Mouse (Mus musculus) adrenal gland, postnatal 0 days (tissue): Measurements from ENCODE around the gene Gm4340. TPM values are rescaled to one million over a fixed set of nuclear protein-coding genes. Genes with fewer than 3 reads are reported as not detected.

Experiments
- polyA plus RNA-seq: library from polyadenylated mRNA; unstranded; fragments of >200 nt; fragmentation: Nextera tagmentation; extraction: Ambion mirVana; gene quantifications from 2 replicates; pipeline ENCODE4 v1.2.1, GENCODE M21; 2015

Gene Gm4340
- polyA plus RNA-seq: not detected in 2 replicates

DNA sequence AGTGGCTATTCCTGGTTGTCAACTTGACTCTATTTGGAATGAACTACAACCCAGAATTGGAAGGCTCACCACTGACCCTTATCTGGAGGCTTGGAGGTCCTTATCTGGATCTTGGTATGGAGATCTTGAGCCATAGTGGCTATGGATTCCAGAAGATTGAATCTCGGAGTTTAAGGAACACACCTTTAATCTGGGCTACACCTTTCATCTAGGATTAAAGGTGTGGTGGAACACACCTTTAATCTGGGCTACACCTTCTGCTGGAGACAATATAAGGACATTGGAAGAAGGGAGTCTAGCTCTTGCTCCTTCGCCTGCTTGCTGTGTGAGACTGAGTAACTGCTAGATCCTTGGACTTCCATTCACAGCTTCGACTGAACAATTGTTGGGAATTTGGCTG is at the start of gene Gm4340:
Gene Gm4340, plus strand, starts transcription at position 301 of the 400 bp plus-strand sequence.

DNA sequence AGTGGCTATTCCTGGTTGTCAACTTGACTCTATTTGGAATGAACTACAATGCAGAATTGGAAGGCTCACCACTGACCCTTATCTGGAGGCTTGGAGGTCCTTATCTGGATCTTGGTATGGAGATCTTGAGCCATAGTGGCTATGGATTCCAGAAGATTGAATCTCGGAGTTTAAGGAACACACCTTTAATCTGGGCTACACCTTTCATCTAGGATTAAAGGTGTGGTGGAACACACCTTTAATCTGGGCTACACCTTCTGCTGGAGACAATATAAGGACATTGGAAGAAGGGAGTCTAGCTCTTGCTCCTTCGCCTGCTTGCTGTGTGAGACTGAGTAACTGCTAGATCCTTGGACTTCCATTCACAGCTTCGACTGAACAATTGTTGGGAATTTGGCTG is 42.6 kb upstream of the Gm4340 start, which contains the start of gene Gm6763:
Gene Gm6763, plus strand, starts transcription at position 301 of the 400 bp plus-strand sequence.

DNA sequence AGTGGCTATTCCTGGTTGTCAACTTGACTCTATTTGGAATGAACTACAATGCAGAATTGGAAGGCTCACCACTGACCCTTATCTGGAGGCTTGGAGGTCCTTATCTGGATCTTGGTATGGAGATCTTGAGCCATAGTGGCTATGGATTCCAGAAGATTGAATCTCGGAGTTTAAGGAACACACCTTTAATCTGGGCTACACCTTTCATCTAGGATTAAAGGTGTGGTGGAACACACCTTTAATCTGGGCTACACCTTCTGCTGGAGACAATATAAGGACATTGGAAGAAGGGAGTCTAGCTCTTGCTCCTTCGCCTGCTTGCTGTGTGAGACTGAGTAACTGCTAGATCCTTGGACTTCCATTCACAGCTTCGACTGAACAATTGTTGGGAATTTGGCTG is 34.1 kb upstream of the Gm4340 start, which contains the start of gene Gm8764:
Gene Gm8764, plus strand, starts transcription at position 301 of the 400 bp plus-strand sequence.

DNA sequence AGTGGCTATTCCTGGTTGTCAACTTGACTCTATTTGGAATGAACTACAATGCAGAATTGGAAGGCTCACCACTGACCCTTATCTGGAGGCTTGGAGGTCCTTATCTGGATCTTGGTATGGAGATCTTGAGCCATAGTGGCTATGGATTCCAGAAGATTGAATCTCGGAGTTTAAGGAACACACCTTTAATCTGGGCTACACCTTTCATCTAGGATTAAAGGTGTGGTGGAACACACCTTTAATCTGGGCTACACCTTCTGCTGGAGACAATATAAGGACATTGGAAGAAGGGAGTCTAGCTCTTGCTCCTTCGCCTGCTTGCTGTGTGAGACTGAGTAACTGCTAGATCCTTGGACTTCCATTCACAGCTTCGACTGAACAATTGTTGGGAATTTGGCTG is 25.6 kb upstream of the Gm4340 start, which contains the start of gene Gm21304:
Gene Gm21304, plus strand, starts transcription at position 301 of the 400 bp plus-strand sequence.

DNA sequence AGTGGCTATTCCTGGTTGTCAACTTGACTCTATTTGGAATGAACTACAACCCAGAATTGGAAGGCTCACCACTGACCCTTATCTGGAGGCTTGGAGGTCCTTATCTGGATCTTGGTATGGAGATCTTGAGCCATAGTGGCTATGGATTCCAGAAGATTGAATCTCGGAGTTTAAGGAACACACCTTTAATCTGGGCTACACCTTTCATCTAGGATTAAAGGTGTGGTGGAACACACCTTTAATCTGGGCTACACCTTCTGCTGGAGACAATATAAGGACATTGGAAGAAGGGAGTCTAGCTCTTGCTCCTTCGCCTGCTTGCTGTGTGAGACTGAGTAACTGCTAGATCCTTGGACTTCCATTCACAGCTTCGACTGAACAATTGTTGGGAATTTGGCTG is 17.1 kb upstream of the Gm4340 start, which contains the start of gene Gm21312:
Gene Gm21312, plus strand, starts transcription at position 301 of the 400 bp plus-strand sequence.

DNA sequence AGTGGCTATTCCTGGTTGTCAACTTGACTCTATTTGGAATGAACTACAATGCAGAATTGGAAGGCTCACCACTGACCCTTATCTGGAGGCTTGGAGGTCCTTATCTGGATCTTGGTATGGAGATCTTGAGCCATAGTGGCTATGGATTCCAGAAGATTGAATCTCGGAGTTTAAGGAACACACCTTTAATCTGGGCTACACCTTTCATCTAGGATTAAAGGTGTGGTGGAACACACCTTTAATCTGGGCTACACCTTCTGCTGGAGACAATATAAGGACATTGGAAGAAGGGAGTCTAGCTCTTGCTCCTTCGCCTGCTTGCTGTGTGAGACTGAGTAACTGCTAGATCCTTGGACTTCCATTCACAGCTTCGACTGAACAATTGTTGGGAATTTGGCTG is 8.6 kb upstream of the Gm4340 start, which contains the start of gene Gm20765:
Gene Gm20765, plus strand, starts transcription at position 301 of the 400 bp plus-strand sequence.

Other genes with a start within 250 kb of the Gm4340 start
- gene Gm21293, start 51.1 kb upstream of the Gm4340 start, polyA plus RNA-seq: not detected in 2 replicates
- gene Gm6763, start 42.5 kb upstream of the Gm4340 start, polyA plus RNA-seq: not detected in 2 replicates
- not detected in 2 replicates for gene Gm8764, start 34.0 kb upstream of the Gm4340 start, polyA plus RNA-seq
- gene Gm21304, start 25.5 kb upstream of the Gm4340 start, polyA plus RNA-seq: not detected in 2 replicates
- not detected in 2 replicates for gene Gm21312, start 17.0 kb upstream of the Gm4340 start, polyA plus RNA-seq
- gene Gm20765, start 8.5 kb upstream of the Gm4340 start, polyA plus RNA-seq: not detected in 2 replicates